Mouse (Mus musculus) lung, adult 2 months (tissue): ENCODE results near the gene Stoml2.
A peak's percentile ranks its signal among the peaks of the same experiment; 100 is the strongest.

Experiments
- CTCF ChIP-seq: fragments of 200-500 bp; IDR thresholded peaks from 2 replicates; pipeline ENCODE4 v1.5.1; 2011; ENCODE audit warnings: mild to moderate bottlenecking, low read length, control low read depth; ENCODE audit not compliant: insufficient read depth
- POLR2A ChIP-seq: fragments of 200-500 bp; IDR thresholded peaks from 2 replicates; pipeline ENCODE4 v1.6.1; 2011; ENCODE audit warnings: low read depth, mild to moderate bottlenecking, control low read depth, low read length, borderline replicate concordance; ENCODE audit errors: extremely low read depth

- TF ChIP-seq POLR2A (0 out of 2 replicates have a peak, but pooled peaks have one; percentile 8), CTCF (no peak)
Measured at GRCm38 (mm10) chr4:43010161-43011038, 21.1 kb downstream of the Stoml2 start, which contains the start of gene Fancg.
